ENCODE assay signal across 30 mouse cellular contexts in genomic region chr1:151144471-151145146, GRCm38 (mm10). TPM values are rescaled to one million over a fixed set of nuclear protein-coding genes. Genes with fewer than 3 reads are reported as not detected.
DNase-seq lines count a peak whose midpoint lies in the region; ATAC-seq and TF ChIP-seq lines count a peak whose summit lies in the region.
"Had no signal": no experiment of that assay in that cellular context is flagged by ENCODE, and none has a peak within 500 bp of the region (broad histone marks: within the 10 kb centered on the region; RNA-seq: fewer than 3 reads in every experiment).

No protein-coding gene starts in this region.

- 43% methylated on average over 6 of the region's 6 CpGs for whole genome bisulfite sequencing in liver, embryonic 11.5 days
- WGBS in liver, postnatal 0 days (ENCODE audit: insufficient replicate concordance), result 65% methylated on average over 6 of the region's 6 CpGs
- WGBS in heart, embryonic 11.5 days (ENCODE audit: insufficient replicate concordance), result 22% methylated on average over 6 of the region's 6 CpGs
- WGBS in forebrain, embryonic 12.5 days, result 78% methylated on average over 6 of the region's 6 CpGs

- H3K36me3 ChIP-seq in liver, embryonic 11.5 days (ENCODE audit: control insufficient read depth, insufficient read depth, low read length), result no peaks in the 10 kb centered on the region
- no peaks in the 10 kb centered on the region for H3K36me3 ChIP-seq in liver, postnatal 0 days (replicated peaks; ENCODE audit: insufficient read depth, low read length)
- H3K36me3 ChIP-seq in heart, embryonic 11.5 days (ENCODE audit: control insufficient read depth, insufficient read depth, low read length), result no peaks in the 10 kb centered on the region
- H3K36me3 ChIP-seq in forebrain, embryonic 12.5 days (replicated peaks), result no peaks in the 10 kb centered on the region
- H3K36me3 ChIP-seq: embryonic facial prominence, embryonic 10.5 days; midbrain, embryonic 13.5 days; neural tube, embryonic 12.5 days; stomach, embryonic 15.5 days had no signal

- H3K27me3 ChIP-seq in liver, embryonic 11.5 days (replicated peaks; ENCODE audit: control insufficient read depth, insufficient read depth, low read length), result no peaks in the 10 kb centered on the region
- H3K27me3 ChIP-seq in liver, postnatal 0 days (ENCODE audit: insufficient read depth, low read length), result no peaks in the 10 kb centered on the region
- no peaks in the 10 kb centered on the region for H3K27me3 ChIP-seq in heart, embryonic 11.5 days (ENCODE audit: control insufficient read depth, insufficient read depth, low read length)
- H3K27me3 ChIP-seq in forebrain, embryonic 12.5 days, result no peaks in the 10 kb centered on the region
- H3K27me3 ChIP-seq: midbrain, embryonic 13.5 days; neural tube, embryonic 12.5 days; Patski; stomach, embryonic 15.5 days had no signal

- DNase-seq in gastrocnemius, adult 2 months, result no peak
- no peak for DNase-seq in gastrocnemius, postnatal 4 days (ENCODE audit: low spot score in 2 of 2)
- DNase-seq in liver, embryonic 11.5 days (ENCODE audit: low spot score), result no peak
- no peak for DNase-seq in liver, postnatal 0 days
- DNase-seq in heart, postnatal 10 days, result peak; percentile 40 to 47
- no peak for DNase-seq in retina, postnatal 1 day
- DNase-seq: adrenal gland, postnatal 10 days; cerebellum, adult 9-10 months; gastrocnemius, postnatal 36 days; left cerebral cortex, postnatal 4 days; liver; lung, adult 18-20 months; thymus, adult 2 months had no signal

- H3K9ac ChIP-seq in liver, embryonic 11.5 days (ENCODE audit: low read depth, low read length), result no peak overlapping the region
- no peak overlapping the region for H3K9ac ChIP-seq in liver, postnatal 0 days (replicated peaks)
- no peak overlapping the region for H3K9ac ChIP-seq in heart, embryonic 11.5 days (ENCODE audit: low read depth, low read length)
- no peak overlapping the region for H3K9ac ChIP-seq in forebrain, embryonic 12.5 days
- H3K9ac ChIP-seq: midbrain, embryonic 13.5 days; neural tube, embryonic 12.5 days; stomach, embryonic 15.5 days had no signal

- TF ChIP-seq EP300 in liver, postnatal 0 days (IDR thresholded peaks at IDR 0.05; ENCODE audit: low read depth), result no peak

- no peaks in the 10 kb centered on the region for H3K9me3 ChIP-seq in liver, embryonic 11.5 days (ENCODE audit: control insufficient read depth, low read length)
- H3K9me3 ChIP-seq in liver, postnatal 0 days (ENCODE audit: low read length), result no peaks in the 10 kb centered on the region
- no peaks in the 10 kb centered on the region for H3K9me3 ChIP-seq in heart, embryonic 11.5 days (replicated peaks; ENCODE audit: control insufficient read depth, low read length)
- no peaks in the 10 kb centered on the region for H3K9me3 ChIP-seq in forebrain, embryonic 12.5 days
- H3K9me3 ChIP-seq: embryonic facial prominence, embryonic 10.5 days; midbrain, embryonic 13.5 days; neural tube, embryonic 12.5 days; stomach, embryonic 15.5 days had no signal

- peak overlapping the region; percentile 67 for H3K27ac ChIP-seq in gastrocnemius, adult 2 months
- no peak overlapping the region for H3K27ac ChIP-seq in liver, embryonic 11.5 days (ENCODE audit: low read depth, low read length)
- no peak overlapping the region for H3K27ac ChIP-seq in liver, postnatal 0 days (ENCODE audit: low read depth)
- peak overlapping the region; percentile 54 for H3K27ac ChIP-seq in heart, embryonic 11.5 days (ENCODE audit: low read depth, low read length)
- no peak overlapping the region for H3K27ac ChIP-seq in forebrain, embryonic 12.5 days
- H3K27ac ChIP-seq: embryonic facial prominence, embryonic 10.5 days; midbrain, embryonic 13.5 days; neural tube, embryonic 12.5 days; stomach, embryonic 15.5 days had no signal

- no peak for TF ChIP-seq CTCF in gastrocnemius, adult 2 months (IDR thresholded peaks at IDR 0.05)
- TF ChIP-seq CTCF in liver, postnatal 0 days (IDR thresholded peaks at IDR 0.05; ENCODE audit: low read depth), result no peak

- no peaks in the 10 kb centered on the region for H3K4me1 ChIP-seq in liver, embryonic 11.5 days (replicated peaks; ENCODE audit: control insufficient read depth, insufficient read depth, low read length)
- H3K4me1 ChIP-seq in liver, postnatal 0 days (ENCODE audit: insufficient read depth), result no peaks in the 10 kb centered on the region
- H3K4me1 ChIP-seq in heart, embryonic 11.5 days (ENCODE audit: control insufficient read depth, insufficient read depth, low read length), result peaks cover 4% of the 10 kb centered on the region; the same call in 1 of the 2 replicates
- no peaks in the 10 kb centered on the region for H3K4me1 ChIP-seq in forebrain, embryonic 12.5 days
- H3K4me1 ChIP-seq: midbrain, embryonic 13.5 days; neural tube, embryonic 12.5 days; stomach, embryonic 15.5 days had no signal

- intact Hi-C loops in gastrocnemius, adult 2 months (cut with DNase I), result no loop called here
- intact Hi-C loops in heart, postnatal 10 days (cut with DNase I), result no loop called here

- H3K4me2 ChIP-seq in liver, embryonic 11.5 days, result no peak overlapping the region
- H3K4me2 ChIP-seq in liver, postnatal 0 days (ENCODE audit: low read depth, low read length), result no peak overlapping the region
- H3K4me2 ChIP-seq in heart, embryonic 11.5 days, result no peak overlapping the region
- no peak overlapping the region for H3K4me2 ChIP-seq in forebrain, embryonic 12.5 days
- H3K4me2 ChIP-seq: midbrain, embryonic 13.5 days; neural tube, embryonic 12.5 days; stomach, embryonic 15.5 days had no signal

- H3K4me3 ChIP-seq in gastrocnemius, adult 2 months, result no peak overlapping the region
- no peak overlapping the region for H3K4me3 ChIP-seq in liver, embryonic 11.5 days (ENCODE audit: low read depth, low read length)
- no peak overlapping the region for H3K4me3 ChIP-seq in liver, postnatal 0 days (ENCODE audit: low read depth, low read length)
- no peak overlapping the region for H3K4me3 ChIP-seq in heart, embryonic 11.5 days (ENCODE audit: low read depth, low read length)
- no peak overlapping the region for H3K4me3 ChIP-seq in forebrain, embryonic 12.5 days (replicated peaks)
- H3K4me3 ChIP-seq: embryonic facial prominence, embryonic 10.5 days; midbrain, embryonic 13.5 days; neural tube, embryonic 12.5 days; stomach, embryonic 15.5 days had no signal

- peak; percentile 41; the same call in 1 of the 2 replicates for ATAC-seq in liver, embryonic 11.5 days (replicated peaks; ENCODE audit: low FRiP score)
- no peak for ATAC-seq in liver, postnatal 0 days
- ATAC-seq in heart, embryonic 11.5 days (replicated peaks; ENCODE audit: insufficient number of reproducible peaks, low FRiP score, low TSS enrichment), result 0 out of 2 replicates have a peak, but pooled peaks have one; percentile 31
- no peak for ATAC-seq in forebrain, embryonic 12.5 days (ENCODE audit: low FRiP score)
- ATAC-seq: activated CD4-positive, CD25-positive, alpha-beta regulatory T cell, adult 4 months; CD4-positive, CD25-positive, alpha-beta regulatory T cell, adult 4 months; midbrain, embryonic 13.5 days; Patski had no signal

RNA-seq across cellular contexts. Expression of gene Gm47985, which starts 37.7 kb away (rescaled TPM):
- total RNA-seq in gastrocnemius, adult 2 months (2021), result not detected
- total RNA-seq in gastrocnemius, postnatal 4 days (2021), result under 1 TPM; 0.16 to 0.47 TPM
- polyA plus RNA-seq in liver, embryonic 11.5 days (2014; fragmentation: Nextera tagmentation; extraction: Ambion mirVana), result 1.7 and 1.9 TPM in 2 replicates
- polyA plus RNA-seq in liver, postnatal 0 days (2015; fragmentation: Nextera tagmentation; extraction: Ambion mirVana), result 0.60 and 0.67 TPM in 2 replicates
- 2.1 and 3.4 TPM in 2 replicates for polyA plus RNA-seq in heart, embryonic 11.5 days (2014; fragmentation: Nextera tagmentation; extraction: Ambion mirVana)
- total RNA-seq in heart, postnatal 10 days (2021), result under 1 TPM; 0.25 to 0.38 TPM
- polyA plus RNA-seq in forebrain, embryonic 12.5 days (2016; fragmentation: Nextera tagmentation; extraction: Ambion mirVana), result 0.65 and 0.95 TPM in 2 replicates
- total RNA-seq: adrenal gland, postnatal 10 days; ES-E14; gastrocnemius, postnatal 36 days; left cerebral cortex, adult 18-20 months; left cerebral cortex, postnatal 4 days had no signal
- polyA plus RNA-seq: activated CD4-positive, CD25-positive, alpha-beta regulatory T cell, adult 4 months; CD4-positive, CD25-positive, alpha-beta regulatory T cell, adult 4 months; Patski; urinary bladder, adult 2 months had no signal

RNA-seq across cellular contexts. Expression of gene Gm8947, which starts 47.6 kb away (rescaled TPM):
- total RNA-seq in gastrocnemius, adult 2 months (2021), result under 1 TPM in 1 of 2 experiments, not detected in 1; 0.28 TPM
- total RNA-seq in gastrocnemius, postnatal 4 days (2021), result not detected
- 0.55 and 1.1 TPM in 2 replicates for polyA plus RNA-seq in liver, embryonic 11.5 days (2014; fragmentation: Nextera tagmentation; extraction: Ambion mirVana)
- 0.28 and 0.37 TPM in 2 replicates for polyA plus RNA-seq in liver, postnatal 0 days (2015; fragmentation: Nextera tagmentation; extraction: Ambion mirVana)
- polyA plus RNA-seq in heart, embryonic 11.5 days (2014; fragmentation: Nextera tagmentation; extraction: Ambion mirVana), result 0.48 and 1.2 TPM in 2 replicates
- not detected for total RNA-seq in heart, postnatal 10 days (2021)
- polyA plus RNA-seq in forebrain, embryonic 12.5 days (2016; fragmentation: Nextera tagmentation; extraction: Ambion mirVana), result 0.17 TPM in 1 of 2 replicates, not detected in the other
- total RNA-seq: adrenal gland, postnatal 10 days; common myeloid progenitor, adult 5-6 weeks; left cerebral cortex, adult 18-20 months; left cerebral cortex, postnatal 4 days had no signal
- polyA plus RNA-seq: activated CD4-positive, CD25-positive, alpha-beta regulatory T cell, adult 4 months; CD4-positive, CD25-positive, alpha-beta regulatory T cell, adult 4 months; embryonic facial prominence, embryonic 10.5 days; hindbrain, embryonic 11.5 days; midbrain, embryonic 13.5 days; Patski; thymus, adult 2 months; urinary bladder, adult 2 months had no signal

RNA-seq across cellular contexts. Expression of gene Gm47995, which starts 53.6 kb away (rescaled TPM):
- total RNA-seq in gastrocnemius, adult 2 months (2021), result not detected
- not detected for total RNA-seq in gastrocnemius, postnatal 4 days (2021)
- 0.36 and 0.52 TPM in 2 replicates for polyA plus RNA-seq in liver, embryonic 11.5 days (2014; fragmentation: Nextera tagmentation; extraction: Ambion mirVana)
- 0.26 and 0.31 TPM in 2 replicates for polyA plus RNA-seq in liver, postnatal 0 days (2015; fragmentation: Nextera tagmentation; extraction: Ambion mirVana)
- polyA plus RNA-seq in heart, embryonic 11.5 days (2014; fragmentation: Nextera tagmentation; extraction: Ambion mirVana), result 0.90 and 1.4 TPM in 2 replicates
- not detected for total RNA-seq in heart, postnatal 10 days (2021)
- polyA plus RNA-seq in forebrain, embryonic 12.5 days (2016; fragmentation: Nextera tagmentation; extraction: Ambion mirVana), result not detected in 2 replicates
- total RNA-seq: adrenal gland, postnatal 10 days; common myeloid progenitor, adult 5-6 weeks; left cerebral cortex, adult 18-20 months; left cerebral cortex, postnatal 4 days; megakaryocyte progenitor cell, adult 5-6 weeks had no signal
- polyA plus RNA-seq: activated CD4-positive, CD25-positive, alpha-beta regulatory T cell, adult 4 months; CD4-positive, CD25-positive, alpha-beta regulatory T cell, adult 4 months; embryonic facial prominence, embryonic 10.5 days; forebrain, embryonic 11.5 days; hindbrain, embryonic 11.5 days; midbrain, embryonic 13.5 days; Patski; thymus, adult 2 months; urinary bladder, adult 2 months had no signal

RNA-seq across cellular contexts. Expression of gene 3110040M04Rik, which starts 59.3 kb away (rescaled TPM):
- under 1 TPM; 0.43 to 0.59 TPM for total RNA-seq in gastrocnemius, adult 2 months (2021)
- total RNA-seq in gastrocnemius, postnatal 4 days (2021), result not detected
- 1.0 and 1.2 TPM in 2 replicates for polyA plus RNA-seq in liver, embryonic 11.5 days (2014; fragmentation: Nextera tagmentation; extraction: Ambion mirVana)
- polyA plus RNA-seq in liver, postnatal 0 days (2015; fragmentation: Nextera tagmentation; extraction: Ambion mirVana), result 0.28 TPM in 1 of 2 replicates, not detected in the other
- 0.68 and 1.1 TPM in 2 replicates for polyA plus RNA-seq in heart, embryonic 11.5 days (2014; fragmentation: Nextera tagmentation; extraction: Ambion mirVana)
- not detected for total RNA-seq in heart, postnatal 10 days (2021)
- 0.60 TPM in 1 of 2 replicates, not detected in the other for polyA plus RNA-seq in forebrain, embryonic 12.5 days (2016; fragmentation: Nextera tagmentation; extraction: Ambion mirVana)
- total RNA-seq: adrenal gland, postnatal 10 days; common myeloid progenitor, adult 5-6 weeks; gastrocnemius, postnatal 36 days; left cerebral cortex, adult 18-20 months; left cerebral cortex, postnatal 4 days; megakaryocyte progenitor cell, adult 5-6 weeks had no signal
- polyA plus RNA-seq: activated CD4-positive, CD25-positive, alpha-beta regulatory T cell, adult 4 months; CD4-positive, CD25-positive, alpha-beta regulatory T cell, adult 4 months; embryonic facial prominence, embryonic 10.5 days; forebrain, embryonic 11.5 days; midbrain, embryonic 13.5 days; neural tube, embryonic 12.5 days; Patski; spleen, adult 2 months; thymus, adult 2 months; urinary bladder, adult 2 months had no signal

Comparison
In these comparisons a context has a peak if more than half of its experiments do, and no peak if none do; other contexts are left out.
1. ATAC-seq: peak in liver, embryonic 11.5 days (single experiment) and heart, embryonic 11.5 days (single experiment); none in liver, postnatal 0 days (single experiment) and forebrain, embryonic 12.5 days (single experiment).
2. DNase-seq: peak in heart, postnatal 10 days (2 of 2); none in gastrocnemius, adult 2 months (single experiment), gastrocnemius, postnatal 4 days (0 of 2), liver, embryonic 11.5 days (single experiment), liver, postnatal 0 days (single experiment) and retina, postnatal 1 day (single experiment).
3. H3K27ac ChIP-seq: peak in gastrocnemius, adult 2 months (single experiment) and heart, embryonic 11.5 days (single experiment); none in liver, embryonic 11.5 days (single experiment), liver, postnatal 0 days (single experiment) and forebrain, embryonic 12.5 days (single experiment).